Mouse (Mus musculus): ENCODE results near the gene Llph.

The Llph gene

DNA sequence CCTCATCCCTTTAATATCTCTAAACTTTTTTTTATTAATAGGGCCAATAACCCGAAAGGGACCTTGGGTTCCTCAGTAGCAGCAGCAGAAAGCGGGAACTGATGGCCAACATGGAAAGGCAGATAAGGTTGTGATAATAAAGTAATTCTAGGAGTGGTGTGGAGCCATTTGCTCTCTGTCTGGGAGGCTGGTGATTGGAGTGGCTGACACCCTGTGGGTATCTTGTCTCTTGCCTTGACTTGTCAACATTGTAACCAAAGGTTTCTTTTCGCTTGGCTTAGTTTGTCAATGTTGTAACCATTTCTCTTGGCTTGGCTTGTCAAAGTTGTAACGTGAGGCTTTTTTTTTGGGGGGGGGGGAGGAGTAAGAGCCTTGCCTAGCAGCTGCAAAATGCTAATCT is 53.5 kb downstream of the Llph start:
- DNase-seq = no peak

DNA sequence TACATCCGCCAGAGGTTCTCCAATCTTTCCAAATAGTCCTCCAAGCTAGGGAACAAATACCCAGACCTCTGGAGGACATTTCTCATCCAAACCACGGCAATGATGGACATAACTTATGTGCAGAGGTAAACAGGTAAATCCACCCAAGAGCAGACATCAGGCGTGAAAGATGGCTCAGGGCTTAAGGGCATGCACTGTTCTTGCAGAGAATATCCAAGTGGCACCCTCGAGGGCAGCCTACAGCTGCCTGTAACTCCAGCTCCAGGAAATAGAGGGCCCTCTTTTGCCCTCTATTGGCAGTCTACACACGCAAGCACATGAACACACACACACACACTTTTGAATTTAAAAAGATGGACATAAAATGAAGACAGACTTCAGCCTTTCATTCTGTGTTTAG is 54.8 kb downstream of the Llph start:
- DNase-seq = no peak
